Mouse (Mus musculus) heart, embryonic 14.5 days (tissue): Measurements from ENCODE around the gene Ntf5. TPM values are rescaled to one million over a fixed set of nuclear protein-coding genes. Genes with fewer than 3 reads are reported as not detected.

Experiments
- ATAC-seq: fragments of 200-750 bp; cut with Nextera tagmentation; 2 replicates; pipeline ENCODE4 v1.8.0; 2017; ENCODE audit warnings: low read depth, moderate TSS enrichment; ENCODE audit not compliant: insufficient number of reproducible peaks, insufficient read depth, low FRiP score
- H3K27ac ChIP-seq, 2 experiments: fragments of 200-500 bp in 1 of 2; fragments of 300-500 bp in 1 of 2; sonication (generic) in 1 of 2; replicated peaks in 1 of 2; 2 replicates each; pipeline ENCODE4 v1.5.1; 2012 to 2014; ENCODE audit warnings: low read depth in 2 of 2, low read length in 2 of 2, control low read depth in 1 of 2, mild to moderate bottlenecking in 1 of 2, mixed read lengths in 1 of 2; ENCODE audit not compliant: control insufficient read depth in 1 of 2, insufficient read depth in 1 of 2
- H3K27me3 ChIP-seq: fragments of 300-500 bp; sonication (generic); 2 replicates; pipeline ENCODE4 v1.6.1; 2014; ENCODE audit warnings: mild to moderate bottlenecking, low read length, control low read depth; ENCODE audit not compliant: control insufficient read depth, insufficient read depth
- H3K36me3 ChIP-seq: fragments of 300-500 bp; sonication (generic); 2 replicates; pipeline ENCODE4 v1.6.1; 2014; ENCODE audit warnings: mild to moderate bottlenecking, control low read depth, low read length, mixed read lengths; ENCODE audit not compliant: control insufficient read depth, insufficient read depth
- H3K4me1 ChIP-seq, 2 experiments: fragments of 200-500 bp in 1 of 2; fragments of 300-500 bp in 1 of 2; sonication (generic) in 1 of 2; 2 replicates each; pipeline ENCODE4 v1.6.1; 2012 to 2014; ENCODE audit warnings: low read length in 2 of 2, control low read depth in 1 of 2, mixed read lengths in 1 of 2; ENCODE audit not compliant: control insufficient read depth in 2 of 2, insufficient read depth in 2 of 2
- H3K4me2 ChIP-seq: fragments of 300-500 bp; sonication (generic); 2 replicates; pipeline ENCODE4 v1.6.1; 2014; ENCODE audit warnings: mild to moderate bottlenecking, low read length
- H3K4me3 ChIP-seq, 2 experiments: fragments of 200-500 bp in 1 of 2; fragments of 300-500 bp in 1 of 2; sonication (generic) in 1 of 2; 2 replicates each; pipeline ENCODE4 v1.5.1; 2012 to 2014; ENCODE audit warnings: low read length in 2 of 2, mild to moderate bottlenecking in 2 of 2, control low read depth in 1 of 2, low read depth in 1 of 2, moderate library complexity in 1 of 2; ENCODE audit not compliant: control insufficient read depth in 1 of 2, insufficient read depth in 1 of 2
- H3K9ac ChIP-seq: fragments of 300-500 bp; sonication (generic); 2 replicates; pipeline ENCODE4 v1.6.1; 2014; ENCODE audit warnings: mild to moderate bottlenecking, low read length
- H3K9me3 ChIP-seq: fragments of 300-500 bp; sonication (generic); 2 replicates; pipeline ENCODE4 v1.6.1; 2016; ENCODE audit warnings: low read length, control low read depth; ENCODE audit not compliant: control insufficient read depth
- WGBS: fragments of 180-500 bp; shearing (Covaris S2); extraction: QIAGEN DNeasy Blood & Tissue Kit; methylation state at CpG from one replicate; pipeline ENCODE4 v1.1.7; 2014; 5-methylcytosine and 5-hydroxymethylcytosine counted together
- polyA plus RNA-seq: library from polyadenylated mRNA; unstranded; fragments of >200 nt; fragmentation: Nextera tagmentation; extraction: Ambion mirVana; gene quantifications from 2 replicates; pipeline ENCODE4 v1.2.1, GENCODE M21; 2014

Ntf5 gene
- polyA plus RNA-seq, 1 experiment from 2014 or later, result 1.6 TPM

DNA sequence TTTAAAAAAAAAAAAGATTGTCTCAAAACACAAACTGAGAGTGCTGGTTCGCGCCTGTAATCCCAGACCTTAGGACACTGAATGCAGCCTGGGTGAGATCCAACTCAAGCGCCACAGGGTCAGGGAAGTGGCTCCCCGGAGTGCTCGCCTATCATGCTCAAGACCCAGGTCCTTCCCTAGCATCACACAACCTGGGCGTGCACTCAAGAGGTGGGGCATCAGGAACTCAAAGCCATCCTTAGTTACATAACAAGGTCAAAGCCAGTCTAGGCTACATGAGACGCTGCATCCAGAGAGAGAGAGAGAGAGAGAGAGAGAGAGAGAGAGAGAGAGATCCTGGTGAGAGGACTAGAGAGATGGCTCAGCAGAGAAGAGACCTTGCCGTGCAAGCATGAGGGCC, 13.1 kb downstream of the Ntf5 start:
- Histone ChIP-seq H3K4me2 (no peak overlapping the region), H3K4me1 (no peaks in the 10 kb centered on the region), H3K4me3 (no peak overlapping the region), H3K27me3 (no peaks in the 10 kb centered on the region), H3K27ac (no peak overlapping the region), H3K36me3 (peaks cover 94% of the 10 kb centered on the region), H3K9me3 (no peaks in the 10 kb centered on the region), H3K9ac (no peak overlapping the region)
- WGBS, result 90% methylated on average over 8 of the region's 8 CpGs
- no peak for ATAC-seq

DNA sequence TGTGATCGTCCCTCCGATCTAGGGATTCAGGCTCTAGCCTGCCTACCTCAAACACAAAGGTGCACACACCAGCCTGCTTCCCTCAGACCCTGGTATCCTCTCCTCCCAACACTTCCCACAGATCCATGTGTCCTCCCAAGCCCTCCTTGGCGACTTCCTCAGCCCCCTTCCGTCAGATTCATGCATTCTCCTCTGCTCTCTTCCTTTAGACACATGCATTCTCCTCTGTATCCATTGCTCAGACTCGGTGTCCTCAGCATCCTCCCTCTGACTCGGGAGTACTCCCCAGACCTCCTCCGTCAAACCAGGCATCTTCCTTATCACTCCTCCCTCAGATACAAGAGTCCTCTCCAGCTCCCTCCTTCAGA, 20.3 kb downstream of the Ntf5 start:
- WGBS, result under 1% methylated on average over 7 of the region's 7 CpGs
- Histone ChIP-seq H3K27me3 (no peaks in the 10 kb centered on the region), H3K9ac (peak overlapping the region; percentile 81), H3K4me2 (peak overlapping the region; percentile 78), H3K36me3 (peaks cover 42% of the 10 kb centered on the region), H3K4me1 (peaks cover 19 to 37% of the 10 kb centered on the region in 2 experiments), H3K9me3 (no peaks in the 10 kb centered on the region), H3K4me3 (peak overlapping the region; percentile 60 to 72), H3K27ac (peak overlapping the region; percentile 76 to 91)
- no peak for ATAC-seq

DNA sequence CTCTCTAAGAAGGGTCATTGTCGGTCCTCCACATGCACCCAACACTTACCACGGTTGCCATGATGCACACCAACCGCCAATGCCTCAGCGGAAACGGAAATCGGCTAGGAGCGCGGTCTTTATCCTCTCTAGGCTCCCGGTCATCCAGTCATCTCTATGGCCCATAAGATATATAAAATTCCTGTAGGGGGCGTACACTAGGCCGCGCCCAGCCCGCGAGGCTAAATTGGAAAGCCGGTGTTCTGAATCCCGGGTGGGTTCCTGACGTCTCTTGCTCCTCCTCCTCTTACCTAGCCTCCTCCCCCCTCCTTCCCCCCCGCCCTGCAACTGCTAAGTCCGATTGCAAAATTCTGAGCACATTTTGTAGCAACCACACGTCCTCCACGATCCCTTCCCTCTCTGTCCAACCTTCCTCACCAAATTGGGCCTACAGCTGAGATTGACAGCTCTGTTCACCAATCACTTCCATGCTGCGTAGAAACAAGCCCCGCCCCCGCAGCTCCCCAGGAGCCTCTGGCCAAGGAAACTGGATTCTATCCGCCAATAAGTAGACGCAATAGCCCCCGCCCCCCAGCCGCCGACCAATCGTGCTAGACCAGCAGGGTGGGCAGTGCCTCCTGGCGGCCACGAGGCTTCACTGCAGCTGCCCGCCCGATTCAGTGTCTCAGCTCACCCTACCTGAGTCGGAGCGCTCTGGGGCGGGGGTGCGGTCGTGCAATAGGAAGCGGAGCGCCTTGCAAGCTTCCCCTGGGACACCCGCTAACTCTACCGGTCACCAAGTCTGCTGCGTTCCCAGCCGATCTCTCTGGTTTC, 20.9 kb downstream of the Ntf5 start, which contains the start of gene Gys1:
Gys1 (plus strand) TSS at position 642 of the 813 bp plus-strand sequence.
- Histone ChIP-seq H3K27ac (peak within 1 kb of the TSS; percentile 90 to 91), H3K4me3 (peak within 1 kb of the TSS; percentile 72 to 83), H3K4me2 (peak within 1 kb of the TSS; percentile 78), H3K9me3 (no peaks in the 10 kb centered on the region), H3K4me1 (peaks cover 19 to 37% of the 10 kb centered on the region in 2 experiments), H3K36me3 (peaks cover 40% of the 10 kb centered on the region), H3K9ac (peak within 1 kb of the TSS; percentile 90), H3K27me3 (no peaks in the 10 kb centered on the region)
- peak; percentile 94 for ATAC-seq
- under 1% methylated on average over 45 of the region's 45 CpGs for WGBS

DNA sequence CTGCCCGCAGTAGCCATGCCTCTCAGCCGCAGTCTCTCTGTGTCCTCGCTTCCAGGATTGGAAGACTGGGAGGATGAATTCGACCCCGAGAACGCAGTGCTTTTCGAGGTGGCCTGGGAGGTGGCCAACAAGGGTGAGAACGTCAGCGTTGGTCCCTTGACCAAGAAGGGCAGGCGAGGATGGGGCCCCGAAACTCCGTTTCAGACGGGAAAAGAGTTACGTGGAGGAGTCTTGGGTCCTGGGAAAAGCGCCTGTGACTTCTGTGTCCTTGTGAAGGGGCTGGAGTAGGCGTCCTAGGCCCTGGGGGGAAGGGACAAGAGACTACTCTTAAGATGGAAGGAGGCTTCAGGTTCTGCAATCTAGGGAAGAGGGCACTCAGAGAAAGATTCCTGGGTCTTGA, 21.5 kb downstream of the Ntf5 start:
- Histone ChIP-seq H3K4me2 (peak overlapping the region; percentile 65), H3K27me3 (no peaks in the 10 kb centered on the region), H3K27ac (peak overlapping the region; percentile 85 to 90), H3K9me3 (no peaks in the 10 kb centered on the region), H3K4me3 (peak overlapping the region; percentile 69 to 83), H3K4me1 (peaks cover 19 to 37% of the 10 kb centered on the region in 2 experiments), H3K9ac (peak overlapping the region; percentile 90), H3K36me3 (peaks cover 40% of the 10 kb centered on the region)
- under 1% methylated on average over 16 of the region's 16 CpGs for WGBS
- no peak for ATAC-seq

DNA sequence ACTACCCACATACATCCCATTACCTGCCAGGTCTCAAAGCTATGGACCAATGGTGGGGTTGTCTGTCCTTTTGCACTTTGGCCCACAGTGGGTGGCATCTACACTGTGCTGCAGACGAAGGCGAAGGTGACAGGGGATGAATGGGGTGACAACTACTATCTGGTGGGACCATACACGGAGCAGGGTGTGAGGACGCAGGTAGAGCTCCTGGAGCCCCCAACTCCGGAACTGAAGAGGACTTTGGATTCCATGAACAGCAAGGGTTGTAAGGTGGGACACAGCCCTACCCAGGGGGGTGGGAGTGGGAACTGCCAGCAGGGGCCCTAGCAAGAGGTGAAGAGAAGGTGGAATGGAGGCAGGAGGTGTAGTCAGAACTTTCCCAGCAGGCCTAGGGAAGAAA, 22.9 kb downstream of the Ntf5 start:
- H3K4me1 ChIP-seq, result peaks cover 19 to 37% of the 10 kb centered on the region in 2 experiments
- H3K9ac ChIP-seq, result peak overlapping the region; percentile 90
- WGBS, result 82% methylated on average over 5 of the region's 5 CpGs
- no peaks in the 10 kb centered on the region for H3K27me3 ChIP-seq
- no peak overlapping the region for H3K4me3 ChIP-seq
- no peak for ATAC-seq
- no peaks in the 10 kb centered on the region for H3K9me3 ChIP-seq
- peaks cover 40% of the 10 kb centered on the region for H3K36me3 ChIP-seq
- H3K4me2 ChIP-seq, result peak overlapping the region; percentile 65
- H3K27ac ChIP-seq, result no peak overlapping the region

DNA sequence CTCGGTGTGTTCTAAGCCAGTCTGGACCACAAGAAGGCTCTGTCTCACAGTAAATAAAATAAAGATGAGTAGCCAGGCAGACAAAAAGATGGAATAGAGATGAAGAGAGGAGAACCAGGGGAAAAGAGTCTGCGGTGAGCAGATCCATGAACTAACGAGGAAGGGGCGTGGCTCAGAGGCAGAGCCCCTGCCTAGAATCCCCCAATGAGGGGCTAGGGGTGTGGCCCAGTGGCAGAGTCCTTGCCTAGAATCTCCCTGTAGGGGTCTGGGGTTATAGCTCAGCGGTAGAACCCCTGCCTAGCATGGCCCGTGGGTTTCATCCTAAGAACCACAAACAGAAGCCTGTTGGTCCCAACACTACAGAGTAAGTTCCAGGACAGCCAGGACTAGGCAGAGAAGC, 23.6 kb downstream of the Ntf5 start:
- 49% methylated on average over 6 of the region's 6 CpGs for WGBS
- ATAC-seq, result no peak
- Histone ChIP-seq H3K4me2 (peak overlapping the region; percentile 65), H3K27ac (no peak overlapping the region), H3K9ac (peak overlapping the region; percentile 9; the same call in 1 of the 2 replicates), H3K27me3 (no peaks in the 10 kb centered on the region), H3K9me3 (no peaks in the 10 kb centered on the region), H3K4me3 (no peak overlapping the region), H3K36me3 (peaks cover 41% of the 10 kb centered on the region), H3K4me1 (peaks cover 19 to 37% of the 10 kb centered on the region in 2 experiments)

DNA sequence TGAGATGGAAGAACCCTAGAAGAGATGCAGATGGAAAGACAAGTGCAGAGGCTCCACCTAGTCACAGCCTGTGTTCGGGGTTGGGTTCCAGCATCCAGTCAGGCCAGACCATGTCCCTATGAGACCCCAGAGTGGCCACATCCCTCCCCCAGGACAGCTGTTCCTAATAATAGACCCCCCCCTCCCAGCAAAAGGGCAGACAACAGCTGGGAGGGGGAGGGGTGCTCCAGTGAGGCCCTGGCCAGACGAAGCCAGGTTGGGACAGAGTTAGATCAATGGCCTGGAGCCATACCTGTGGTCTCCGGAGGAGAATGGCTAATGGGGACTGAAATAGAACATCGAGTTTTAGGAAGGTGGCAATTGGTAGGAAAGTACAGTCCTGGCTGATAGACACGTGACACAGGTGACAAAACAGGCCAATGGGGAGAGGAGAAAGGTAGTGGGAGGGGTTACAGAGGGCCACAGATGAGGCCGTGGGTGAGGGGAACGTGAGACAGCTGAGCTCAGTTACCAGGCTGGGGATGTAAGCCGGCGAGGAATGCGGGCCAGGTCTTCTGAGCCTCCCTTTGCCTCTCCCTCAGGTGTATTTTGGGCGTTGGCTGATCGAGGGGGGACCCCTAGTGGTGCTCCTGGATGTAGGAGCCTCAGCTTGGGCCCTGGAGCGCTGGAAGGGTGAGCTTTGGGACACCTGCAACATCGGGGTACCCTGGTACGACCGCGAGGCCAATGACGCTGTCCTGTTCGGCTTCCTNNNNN, 24.2 kb downstream of the Ntf5 start, which contains the start of gene Ruvbl2:
Ruvbl2 (minus strand) TSS at position 576 of the 756 bp plus-strand sequence.
- Histone ChIP-seq H3K9ac (peak within 1 kb of the TSS; percentile 16; the same call in 1 of the 2 replicates), H3K4me1 (peaks cover 19 to 37% of the 10 kb centered on the region in 2 experiments), H3K27ac (no peak within 1 kb of the TSS), H3K4me2 (peak within 1 kb of the TSS; percentile 65), H3K4me3 (no peak within 1 kb of the TSS), H3K36me3 (peaks cover 47% of the 10 kb centered on the region), H3K9me3 (no peaks in the 10 kb centered on the region), H3K27me3 (no peaks in the 10 kb centered on the region)
- ATAC-seq, result no peak
- 28% methylated on average over 19 of the region's 19 CpGs for WGBS
